Mouse (Mus musculus): ENCODE data around the gene Ak3. TPM values are rescaled to one million over a fixed set of nuclear protein-coding genes. Genes with fewer than 3 reads are reported as not detected.

The Ak3 gene
- polyA plus RNA-seq, 1 experiment from 2014 or later: 83.8 TPM

DNA sequence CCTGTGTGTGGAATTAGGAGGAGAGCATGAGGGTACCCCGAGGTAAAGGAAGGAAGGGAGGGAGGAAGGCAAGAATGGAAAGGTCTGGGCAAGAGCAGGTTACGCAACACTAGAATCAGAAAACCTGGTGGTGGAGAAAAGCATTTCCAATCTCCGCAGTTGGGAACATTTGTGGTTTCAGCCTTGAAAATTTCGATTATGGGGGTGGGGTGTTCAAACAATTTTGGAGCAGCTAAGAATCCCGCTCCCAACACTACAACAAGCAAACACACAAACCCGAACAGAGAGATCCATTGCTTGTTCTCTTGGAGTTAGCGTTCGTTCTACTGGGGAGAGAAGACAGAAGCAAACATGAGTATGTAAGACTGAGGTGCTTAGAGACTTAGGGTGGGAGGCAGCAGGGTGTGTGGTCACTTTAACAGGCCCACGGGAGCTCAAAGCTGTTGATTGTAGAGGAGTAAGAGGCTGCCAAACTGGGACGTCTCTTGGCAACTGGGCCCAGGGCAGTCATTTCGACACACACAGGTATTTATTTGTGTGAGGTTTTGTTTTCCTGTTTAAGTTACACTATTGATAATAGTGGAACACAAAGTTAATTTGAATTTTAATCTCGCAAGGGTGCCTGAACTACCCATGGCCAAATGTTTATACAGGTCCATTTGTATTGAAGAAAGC lies 1.8 kb upstream of the Ak3 start:
- Histone ChIP-seq H3K9me3 (ENCODE audit: control insufficient read depth, low read length) (no peaks in the 10 kb centered on the region), H3K27me3 (ENCODE audit: control insufficient read depth, insufficient read depth, low read length) (no peaks in the 10 kb centered on the region), H3K9ac (ENCODE audit: low read length) (no peak overlapping the region), H3K27ac (ENCODE audit: low read depth, low read length) (no peak overlapping the region), H3K4me3 (ENCODE audit: low read depth, low read length) (no peak overlapping the region), H3K4me1 (replicated peaks; ENCODE audit: control insufficient read depth, insufficient read depth, low read length) (peaks cover 10% of the 10 kb centered on the region; the same call in 1 of the 2 replicates), H3K4me2 (ENCODE audit: low read depth, low read length, severe bottlenecking) (no peak overlapping the region), H3K36me3 (ENCODE audit: control insufficient read depth, insufficient read depth, low read length) (no peaks in the 10 kb centered on the region)
- DNase-seq (ENCODE audit: low spot score): no peak
- WGBS: 84% methylated on average over 12 of the region's 12 CpGs
- no peak for ATAC-seq (replicated peaks; ENCODE audit: low FRiP score)

DNA sequence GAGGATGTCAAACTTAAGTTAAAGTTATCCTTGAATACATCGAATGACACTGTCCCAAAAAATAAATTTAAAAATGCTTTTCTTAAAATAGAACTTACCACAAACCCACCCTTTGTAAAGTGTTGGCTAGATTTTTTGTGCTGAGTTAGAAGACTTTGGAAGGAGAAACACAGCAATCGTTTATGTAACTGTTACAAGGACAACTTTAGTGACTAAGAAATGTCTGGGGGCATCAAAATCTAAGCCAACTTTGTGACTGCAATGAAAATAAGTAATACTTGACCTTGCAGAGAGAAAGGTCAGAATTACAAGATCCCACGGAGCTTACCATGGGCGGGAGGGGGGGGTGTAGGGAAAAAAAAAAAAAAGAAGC lies 814 bp downstream of the Ak3 start:
- WGBS: 27% methylated on average over 4 of the region's 4 CpGs
- DNase-seq (ENCODE audit: low spot score): no peak
- H3K9me3 ChIP-seq (ENCODE audit: control insufficient read depth, low read length): no peaks in the 10 kb centered on the region

DNA sequence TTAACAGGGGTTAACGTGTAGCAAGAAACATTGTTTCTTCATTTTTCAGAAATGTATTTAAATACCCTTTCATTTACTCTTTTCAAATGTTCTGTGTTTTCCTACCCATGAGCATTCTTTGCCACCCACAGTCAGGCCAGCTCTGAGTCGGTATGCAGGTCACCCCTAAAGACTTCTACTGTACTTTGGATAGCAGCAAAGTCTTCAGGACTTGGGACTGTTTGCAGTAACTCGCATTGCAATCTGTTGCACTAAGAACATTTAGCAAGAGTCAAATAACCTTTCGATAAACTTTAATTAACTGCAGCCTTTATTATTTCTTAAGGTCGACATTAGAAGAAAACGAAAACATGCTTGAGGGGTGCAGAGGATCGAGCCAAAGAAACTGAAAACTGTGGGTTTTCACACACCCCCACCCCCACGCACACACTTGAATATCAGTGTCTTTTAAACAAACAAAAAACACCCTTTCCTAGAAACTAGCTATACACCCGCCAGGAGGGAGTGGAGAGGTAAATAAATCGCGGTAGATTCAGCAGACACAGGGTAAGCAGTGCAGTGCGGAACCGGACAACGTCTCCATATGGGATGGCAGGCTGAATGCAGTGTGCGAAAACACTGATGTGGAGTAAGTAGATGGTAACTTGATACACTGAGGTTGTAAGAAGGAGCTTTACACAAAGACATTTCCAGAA lies 1.7 kb downstream of the Ak3 start:
- WGBS: 51% methylated on average over 15 of the region's 15 CpGs
- Histone ChIP-seq H3K27ac (ENCODE audit: low read depth, low read length) (no peak overlapping the region), H3K9ac (ENCODE audit: low read length) (peak overlapping the region; percentile 37; the same call in 1 of the 2 replicates), H3K27me3 (ENCODE audit: control insufficient read depth, insufficient read depth, low read length) (no peaks in the 10 kb centered on the region), H3K4me2 (ENCODE audit: low read depth, low read length, severe bottlenecking) (peak overlapping the region; percentile 75), H3K4me3 (ENCODE audit: low read depth, low read length) (peak overlapping the region; percentile 79), H3K9me3 (ENCODE audit: control insufficient read depth, low read length) (no peaks in the 10 kb centered on the region), H3K36me3 (ENCODE audit: control insufficient read depth, insufficient read depth, low read length) (no peaks in the 10 kb centered on the region), H3K4me1 (replicated peaks; ENCODE audit: control insufficient read depth, insufficient read depth, low read length) (peaks cover 16% of the 10 kb centered on the region; the same call in 1 of the 2 replicates)
- no peak for DNase-seq (ENCODE audit: low spot score)
- ATAC-seq (replicated peaks; ENCODE audit: low FRiP score): no peak

More for the DNA sequence above, 814 bp downstream of the Ak3 start:
- Histone ChIP-seq H3K27me3 (ENCODE audit: control insufficient read depth, insufficient read depth, low read length) (no peaks in the 10 kb centered on the region), H3K27ac (ENCODE audit: low read depth, low read length) (peak overlapping the region; percentile 76; the same call in 1 of the 2 replicates), H3K36me3 (ENCODE audit: control insufficient read depth, insufficient read depth, low read length) (no peaks in the 10 kb centered on the region), H3K4me1 (replicated peaks; ENCODE audit: control insufficient read depth, insufficient read depth, low read length) (peaks cover 16% of the 10 kb centered on the region; the same call in 1 of the 2 replicates), H3K4me3 (ENCODE audit: low read depth, low read length) (peak overlapping the region; percentile 79), H3K4me2 (ENCODE audit: low read depth, low read length, severe bottlenecking) (peak overlapping the region; percentile 75), H3K9ac (ENCODE audit: low read length) (peak overlapping the region; percentile 95)
- no peak for ATAC-seq (replicated peaks; ENCODE audit: low FRiP score)

- DNase-seq (ENCODE audit: low spot score) (no peak), ATAC-seq (replicated peaks; ENCODE audit: low FRiP score) (no peak)
- Histone ChIP-seq H3K27ac (ENCODE audit: low read depth, low read length) (no peak overlapping the region), H3K27me3 (ENCODE audit: control insufficient read depth, insufficient read depth, low read length) (no peaks in the 10 kb centered on the region), H3K4me3 (ENCODE audit: low read depth, low read length) (no peak overlapping the region), H3K9ac (ENCODE audit: low read length) (no peak overlapping the region), H3K9me3 (ENCODE audit: control insufficient read depth, low read length) (no peaks in the 10 kb centered on the region), H3K36me3 (ENCODE audit: control insufficient read depth, insufficient read depth, low read length) (no peaks in the 10 kb centered on the region), H3K4me2 (ENCODE audit: low read depth, low read length, severe bottlenecking) (no peak overlapping the region), H3K4me1 (replicated peaks; ENCODE audit: control insufficient read depth, insufficient read depth, low read length) (peaks cover 16% of the 10 kb centered on the region; the same call in 1 of the 2 replicates)
- WGBS: 37% methylated on average over 4 of the region's 4 CpGs
These were observed 2.4 kb downstream of the Ak3 start for GRCm38 (mm10) chr19:29045369-29045768.

- WGBS: 23% methylated on average over 9 of the region's 9 CpGs
- Histone ChIP-seq H3K4me3 (ENCODE audit: low read depth, low read length) (no peak overlapping the region), H3K4me1 (replicated peaks; ENCODE audit: control insufficient read depth, insufficient read depth, low read length) (peaks cover 16% of the 10 kb centered on the region; the same call in 1 of the 2 replicates), H3K4me2 (ENCODE audit: low read depth, low read length, severe bottlenecking) (0 out of 2 replicates have a peak overlapping the region, but pooled peaks have one; percentile 21), H3K27me3 (ENCODE audit: control insufficient read depth, insufficient read depth, low read length) (no peaks in the 10 kb centered on the region), H3K36me3 (ENCODE audit: control insufficient read depth, insufficient read depth, low read length) (no peaks in the 10 kb centered on the region), H3K9ac (ENCODE audit: low read length) (no peak overlapping the region), H3K27ac (ENCODE audit: low read depth, low read length) (peak overlapping the region; percentile 4; the same call in 1 of the 2 replicates), H3K9me3 (ENCODE audit: control insufficient read depth, low read length) (no peaks in the 10 kb centered on the region; the same call in 1 of the 2 replicates)
- DNase-seq (ENCODE audit: low spot score) (no peak), ATAC-seq (replicated peaks; ENCODE audit: low FRiP score) (0 out of 2 replicates have a peak, but pooled peaks have one; percentile 29)
These were observed 3.4 kb downstream of the Ak3 start for GRCm38 (mm10) chr19:29044353-29044768.

- H3K4me2 ChIP-seq (ENCODE audit: low read depth, low read length, severe bottlenecking): no peak overlapping the region
- DNase-seq (ENCODE audit: low spot score) (no peak), ATAC-seq (replicated peaks; ENCODE audit: low FRiP score) (no peak)
- H3K9ac ChIP-seq (ENCODE audit: low read length): no peak overlapping the region
- H3K36me3 ChIP-seq (ENCODE audit: control insufficient read depth, insufficient read depth, low read length): peaks cover 2% of the 10 kb centered on the region
- H3K9me3 ChIP-seq (ENCODE audit: control insufficient read depth, low read length): no peaks in the 10 kb centered on the region; the same call in 1 of the 2 replicates
- H3K4me1 ChIP-seq (replicated peaks; ENCODE audit: control insufficient read depth, insufficient read depth, low read length): peaks cover 13% of the 10 kb centered on the region; the same call in 1 of the 2 replicates
- H3K4me3 ChIP-seq (ENCODE audit: low read depth, low read length): no peak overlapping the region
- WGBS: 94% methylated on average over 9 of the region's 9 CpGs
- H3K27me3 ChIP-seq (ENCODE audit: control insufficient read depth, insufficient read depth, low read length): no peaks in the 10 kb centered on the region
- no peak overlapping the region for H3K27ac ChIP-seq (ENCODE audit: low read depth, low read length)
These were observed 5.1 kb downstream of the Ak3 start for GRCm38 (mm10) chr19:29042647-29043046.

DNA sequence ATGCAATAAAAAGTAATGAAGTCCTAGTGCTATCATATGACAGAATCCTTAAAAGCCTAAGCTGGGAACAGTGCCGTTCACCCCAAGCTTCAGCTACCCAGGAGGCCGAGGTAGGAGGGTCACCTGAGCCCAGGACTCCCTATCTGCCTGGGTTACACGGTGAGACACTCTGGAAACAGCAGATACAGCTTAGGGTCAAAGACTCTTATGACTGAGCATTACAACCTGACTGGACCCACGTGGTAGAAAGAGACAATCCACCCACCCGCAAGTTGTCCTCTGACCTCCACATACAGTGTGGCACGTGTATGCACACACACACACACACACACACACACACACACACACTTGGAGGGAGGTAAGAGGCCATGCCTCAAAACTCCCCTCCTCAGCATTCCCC lies 5.6 kb downstream of the Ak3 start:
- WGBS: 86% methylated on average over 6 of the region's 6 CpGs
- peaks cover 3% of the 10 kb centered on the region for H3K36me3 ChIP-seq (ENCODE audit: control insufficient read depth, insufficient read depth, low read length)
- no peak overlapping the region for H3K4me2 ChIP-seq (ENCODE audit: low read depth, low read length, severe bottlenecking)
- no peak overlapping the region for H3K4me3 ChIP-seq (ENCODE audit: low read depth, low read length)
- no peak for DNase-seq (ENCODE audit: low spot score)
- no peaks in the 10 kb centered on the region for H3K27me3 ChIP-seq (ENCODE audit: control insufficient read depth, insufficient read depth, low read length)
- H3K9me3 ChIP-seq (ENCODE audit: control insufficient read depth, low read length): no peaks in the 10 kb centered on the region; the same call in 1 of the 2 replicates
- no peak overlapping the region for H3K9ac ChIP-seq (ENCODE audit: low read length)
- no peak overlapping the region for H3K27ac ChIP-seq (ENCODE audit: low read depth, low read length)
- no peak for ATAC-seq (replicated peaks; ENCODE audit: low FRiP score)
- H3K4me1 ChIP-seq (replicated peaks; ENCODE audit: control insufficient read depth, insufficient read depth, low read length): peaks cover 13% of the 10 kb centered on the region; the same call in 1 of the 2 replicates

- H3K9ac ChIP-seq (ENCODE audit: low read length): no peak overlapping the region
- H3K4me3 ChIP-seq (ENCODE audit: low read depth, low read length): no peak overlapping the region
- H3K4me2 ChIP-seq (ENCODE audit: low read depth, low read length, severe bottlenecking): no peak overlapping the region
- peaks cover 3% of the 10 kb centered on the region for H3K36me3 ChIP-seq (ENCODE audit: control insufficient read depth, insufficient read depth, low read length)
- H3K27ac ChIP-seq (ENCODE audit: low read depth, low read length): no peak overlapping the region
- DNase-seq (ENCODE audit: low spot score) (no peak), ATAC-seq (replicated peaks; ENCODE audit: low FRiP score) (no peak)
- peaks cover 6% of the 10 kb centered on the region; the same call in 1 of the 2 replicates for H3K4me1 ChIP-seq (replicated peaks; ENCODE audit: control insufficient read depth, insufficient read depth, low read length)
- 96% methylated on average over 4 of the region's 4 CpGs for WGBS
- no peaks in the 10 kb centered on the region; the same call in 1 of the 2 replicates for H3K9me3 ChIP-seq (ENCODE audit: control insufficient read depth, low read length)
- H3K27me3 ChIP-seq (ENCODE audit: control insufficient read depth, insufficient read depth, low read length): no peaks in the 10 kb centered on the region
These were observed 7.6 kb downstream of the Ak3 start for GRCm38 (mm10) chr19:29040206-29040605.

Data from forebrain, embryonic 11.5 days (tissue).